Mouse (Mus musculus) mouse trophoblast stem cell (cell line): ENCODE measurements around the gene Dcaf6.

Experiments
- in situ Hi-C, 2 experiments: fragments of 300-500 bp; cut with MseI, MboI; formaldehyde crosslinking; loops; 2 replicates in 1 of 2; 3 replicates in 1 of 2; pipeline ENCODE4 v1.15.1; 2025

Gene Dcaf6

GRCm38 (mm10) chr1:165321891-165322290, 138.4 kb downstream of the Dcaf6 start:
- in situ Hi-C loops: loop anchor here in 1 of 2 experiments (5.0 kb wide), 1 partner anchor 70 kb away; no protein-coding TSS in a partner anchor

GRCm38 (mm10) chr1:165321393-165321861, 138.8 kb downstream of the Dcaf6 start:
- in situ Hi-C loops: loop anchor here in 1 of 2 experiments (5.0 kb wide), 1 partner anchor 69 kb away; no protein-coding TSS in a partner anchor

GRCm38 (mm10) chr1:165320141-165320934, 139.9 kb downstream of the Dcaf6 start:
- in situ Hi-C loops: loop anchor here in 1 of 2 experiments (5.0 kb wide), 1 partner anchor 68 kb away; no protein-coding TSS in a partner anchor

GRCm38 (mm10) chr1:165316361-165316760, 143.9 kb downstream of the Dcaf6 start:
- in situ Hi-C loops: no loop called here

GRCm38 (mm10) chr1:165308180-165308579, 152.1 kb downstream of the Dcaf6 start:
- in situ Hi-C loops: no loop called here

GRCm38 (mm10) chr1:165304341-165304740, 155.9 kb downstream of the Dcaf6 start:
- in situ Hi-C loops: no loop called here

- in situ Hi-C loops: no loop called here
Observed at GRCm38 (mm10) chr1:165303209-165303608, 157.1 kb downstream of the Dcaf6 start.

GRCm38 (mm10) chr1:165302455-165303208, 157.6 kb downstream of the Dcaf6 start:
- in situ Hi-C loops: no loop called here

- in situ Hi-C loops: no loop called here
Observed at GRCm38 (mm10) chr1:165301567-165301966, 158.7 kb downstream of the Dcaf6 start.

- in situ Hi-C loops: no loop called here
Observed at GRCm38 (mm10) chr1:165301108-165301507, 159.2 kb downstream of the Dcaf6 start.

GRCm38 (mm10) chr1:165295489-165295888, 164.8 kb downstream of the Dcaf6 start, which contains the start of gene Gpr161:
TSS of gene Gpr161 (plus strand) at chr1:165295789.
- in situ Hi-C loops: no loop called here

- in situ Hi-C loops: no loop called here
Observed at GRCm38 (mm10) chr1:165291606-165292005, 168.7 kb downstream of the Dcaf6 start.

- in situ Hi-C loops: no loop called here
Observed at GRCm38 (mm10) chr1:165289831-165290230, 170.4 kb downstream of the Dcaf6 start.

- in situ Hi-C loops: no loop called here
Observed at GRCm38 (mm10) chr1:165288165-165288564, 172.1 kb downstream of the Dcaf6 start.

GRCm38 (mm10) chr1:165284096-165284495, 176.2 kb downstream of the Dcaf6 start:
- in situ Hi-C loops: no loop called here

- in situ Hi-C loops: no loop called here
Observed at GRCm38 (mm10) chr1:165282967-165283345, 177.3 kb downstream of the Dcaf6 start.

- in situ Hi-C loops: no loop called here
Observed at GRCm38 (mm10) chr1:165282222-165282966, 177.9 kb downstream of the Dcaf6 start.

- in situ Hi-C loops: no loop called here
Observed at GRCm38 (mm10) chr1:165281351-165282221, 178.7 kb downstream of the Dcaf6 start.

GRCm38 (mm10) chr1:165280741-165281140, 179.5 kb downstream of the Dcaf6 start:
- in situ Hi-C loops: no loop called here
